Mouse (Mus musculus) embryonic fibroblast, embryonic 13.5 days (primary cell): ENCODE data around the gene Znrf3.

Experiments
- CTCF ChIP-seq: IDR thresholded peaks from 2 replicates; pipeline ENCODE4 v1.5.1; 2011; ENCODE audit warnings: mild to moderate bottlenecking, control low read depth, low read length, moderate library complexity, borderline replicate concordance; ENCODE audit not compliant: insufficient read depth
- POLR2A ChIP-seq: IDR thresholded peaks from 2 replicates; pipeline ENCODE4 v1.6.1; 2011; ENCODE audit warnings: low read depth, mild to moderate bottlenecking, control low read depth, low read length, moderate library complexity

GRCm38 (mm10) chr11:5257151-5257862 lies 187.3 kb downstream of the Znrf3 start:
- TF ChIP-seq POLR2A (no peak), CTCF (no peak)
